In genomic region chr7:114817879-114818278, GRCm38 (mm10) we compare ENCODE assay signal across 10 mouse cellular contexts.
DNase-seq lines count a peak whose midpoint lies in the region; ATAC-seq lines count a peak whose summit lies in the region.
"Had no signal": no experiment of that assay in that cellular context is flagged by ENCODE, and none has a peak within 500 bp of the region (broad histone marks: within the 10 kb centered on the region; RNA-seq: fewer than 3 reads in every experiment).

No protein-coding gene starts in this region.

- ATAC-seq in forebrain, embryonic 12.5 days (ENCODE audit: low FRiP score) = peak; percentile 51
- peak; percentile 64 for ATAC-seq in hindbrain, embryonic 14.5 days (ENCODE audit: low FRiP score)
- peak; percentile 34; the same call in 1 of the 2 replicates for ATAC-seq in midbrain, embryonic 14.5 days (ENCODE audit: low FRiP score, low TSS enrichment)

- H3K9ac ChIP-seq in forebrain, embryonic 12.5 days = no peak overlapping the region
- H3K9ac ChIP-seq in hindbrain, embryonic 14.5 days = peak overlapping the region; percentile 26
- no peak overlapping the region for H3K9ac ChIP-seq in midbrain, embryonic 14.5 days (replicated peaks; ENCODE audit: low read length)
- H3K9ac ChIP-seq: stomach, embryonic 15.5 days had no signal

- no peaks in the 10 kb centered on the region for H3K36me3 ChIP-seq in heart, embryonic 10.5 days
- H3K36me3 ChIP-seq in forebrain, embryonic 12.5 days (replicated peaks) = no peaks in the 10 kb centered on the region
- no peaks in the 10 kb centered on the region for H3K36me3 ChIP-seq in hindbrain, embryonic 14.5 days (replicated peaks; ENCODE audit: control insufficient read depth, insufficient read depth)
- H3K36me3 ChIP-seq in midbrain, embryonic 14.5 days (ENCODE audit: control insufficient read depth, insufficient read depth, low read length) = no peaks in the 10 kb centered on the region
- H3K36me3 ChIP-seq: stomach, embryonic 15.5 days had no signal

- 0 out of 2 replicates have a peak, but pooled peaks cover 19% of the 10 kb centered on the region for H3K27me3 ChIP-seq in heart, embryonic 10.5 days (ENCODE audit: insufficient read depth, poor library complexity, severe bottlenecking)
- peaks cover 13% of the 10 kb centered on the region; the same call in 1 of the 2 replicates for H3K27me3 ChIP-seq in forebrain, embryonic 12.5 days
- no peaks in the 10 kb centered on the region for H3K27me3 ChIP-seq in hindbrain, embryonic 14.5 days (ENCODE audit: control insufficient read depth, insufficient read depth, low read length)
- H3K27me3 ChIP-seq in midbrain, embryonic 14.5 days (ENCODE audit: control insufficient read depth, insufficient read depth, low read length) = no peaks in the 10 kb centered on the region
- H3K27me3 ChIP-seq: stomach, embryonic 15.5 days had no signal

- 32% methylated on average over 5 of the region's 5 CpGs for WGBS in heart, embryonic 10.5 days
- WGBS in forebrain, embryonic 12.5 days = 37% methylated on average over 5 of the region's 5 CpGs
- WGBS in hindbrain, embryonic 14.5 days = 42% methylated on average over 5 of the region's 5 CpGs
- WGBS in midbrain, embryonic 14.5 days = 33% methylated on average over 5 of the region's 5 CpGs

- no peak overlapping the region for H3K4me2 ChIP-seq in forebrain, embryonic 12.5 days
- H3K4me2 ChIP-seq in hindbrain, embryonic 14.5 days (replicated peaks) = no peak overlapping the region
- no peak overlapping the region for H3K4me2 ChIP-seq in midbrain, embryonic 14.5 days (ENCODE audit: low read length)
- H3K4me2 ChIP-seq: stomach, embryonic 15.5 days had no signal

- no peak overlapping the region for H3K27ac ChIP-seq in heart, embryonic 10.5 days
- no peak overlapping the region for H3K27ac ChIP-seq in forebrain, embryonic 12.5 days
- H3K27ac ChIP-seq in hindbrain, embryonic 14.5 days = no peak overlapping the region
- H3K27ac ChIP-seq in midbrain, embryonic 14.5 days (replicated peaks; ENCODE audit: low read depth, low read length) = no peak overlapping the region
- H3K27ac ChIP-seq: stomach, embryonic 15.5 days had no signal

- DNase-seq in heart, embryonic 10.5 days (ENCODE audit: low spot score) = peak; percentile 50
- no peak for DNase-seq in heart, adult 18-20 months
- DNase-seq in hindbrain, embryonic 14.5 days (ENCODE audit: low spot score) = no peak
- DNase-seq in midbrain, embryonic 14.5 days = no peak
- no peak for DNase-seq in embryo, embryonic 9.5 days (ENCODE audit: extremely low spot score)
- DNase-seq in adrenal gland, postnatal 4 days (ENCODE audit: low spot score in 2 of 2) = no peak
- no peak for DNase-seq in layer of hippocampus, adult 9-10 months (ENCODE audit: low spot score)

- no peaks in the 10 kb centered on the region for H3K9me3 ChIP-seq in heart, embryonic 10.5 days
- H3K9me3 ChIP-seq in forebrain, embryonic 12.5 days = no peaks in the 10 kb centered on the region
- H3K9me3 ChIP-seq in hindbrain, embryonic 14.5 days (ENCODE audit: control insufficient read depth, low read length) = no peaks in the 10 kb centered on the region
- no peaks in the 10 kb centered on the region for H3K9me3 ChIP-seq in midbrain, embryonic 14.5 days (ENCODE audit: control insufficient read depth, low read length)
- H3K9me3 ChIP-seq: megakaryocyte, embryonic 14.5 days; stomach, embryonic 15.5 days had no signal

- H3K4me3 ChIP-seq in heart, embryonic 10.5 days = no peak overlapping the region
- no peak overlapping the region for H3K4me3 ChIP-seq in forebrain, embryonic 12.5 days (replicated peaks)
- no peak overlapping the region for H3K4me3 ChIP-seq in hindbrain, embryonic 14.5 days (replicated peaks; ENCODE audit: low read length)
- H3K4me3 ChIP-seq in midbrain, embryonic 14.5 days (replicated peaks; ENCODE audit: low read depth, low read length) = no peak overlapping the region
- H3K4me3 ChIP-seq: megakaryocyte, embryonic 14.5 days; stomach, embryonic 15.5 days had no signal

- 0 out of 2 replicates have a peak, but pooled peaks cover 4% of the 10 kb centered on the region for H3K4me1 ChIP-seq in heart, embryonic 10.5 days
- H3K4me1 ChIP-seq in forebrain, embryonic 12.5 days = 0 out of 2 replicates have a peak, but pooled peaks cover 4% of the 10 kb centered on the region
- H3K4me1 ChIP-seq in hindbrain, embryonic 14.5 days (replicated peaks; ENCODE audit: control insufficient read depth, insufficient read depth, low read length) = no peaks in the 10 kb centered on the region
- H3K4me1 ChIP-seq in midbrain, embryonic 14.5 days (ENCODE audit: control insufficient read depth, insufficient read depth, low read length) = no peaks in the 10 kb centered on the region
- H3K4me1 ChIP-seq: stomach, embryonic 15.5 days had no signal
